Mouse (Mus musculus) cortical plate, adult 2 months (tissue): ENCODE results near the gene Noct. TPM values are rescaled to one million over a fixed set of nuclear protein-coding genes. Genes with fewer than 3 reads are reported as not detected.

Experiments used
- H3K27ac ChIP-seq: fragments of 200-500 bp; 2 replicates; pipeline ENCODE4 v1.5.1; 2012; ENCODE audit warnings: low read length, control low read depth, inconsistent platforms; ENCODE audit not compliant: insufficient read depth
- H3K4me1 ChIP-seq: fragments of 200-500 bp; 2 replicates; pipeline ENCODE4 v1.6.1; 2011; ENCODE audit warnings: low read length; ENCODE audit not compliant: control insufficient read depth, insufficient read depth
- H3K4me3 ChIP-seq: fragments of 200-500 bp; 2 replicates; pipeline ENCODE4 v1.5.1; 2011; ENCODE audit warnings: mild to moderate bottlenecking, low read length, control low read depth; ENCODE audit not compliant: insufficient read depth
- CTCF ChIP-seq: fragments of 200-500 bp; IDR thresholded peaks from 2 replicates; pipeline ENCODE4 v1.5.1; 2011; ENCODE audit warnings: mild to moderate bottlenecking, control low read depth, low read length; ENCODE audit not compliant: insufficient read depth; ENCODE audit errors: extremely low read depth
- POLR2A ChIP-seq: fragments of 200-500 bp; IDR thresholded peaks from 2 replicates; pipeline ENCODE4 v1.6.1; 2011; ENCODE audit warnings: mild to moderate bottlenecking, low read length, control low read depth; ENCODE audit not compliant: insufficient read depth; ENCODE audit errors: extremely low read depth
- polyA plus RNA-seq: library from polyadenylated mRNA; depleted of rRNA; stranded (reverse); fragments of >200 nt; gene quantifications from 2 replicates; pipeline ENCODE4 v1.2.3, GENCODE M21; 2012

The Noct gene
- polyA plus RNA-seq, 1 experiment: 31.8 TPM

GRCm38 (mm10) chr3:51195321-51195720 is 28.9 kb upstream of the Noct start:
- H3K27ac ChIP-seq: no peak overlapping the region
- H3K4me3 ChIP-seq: no peak overlapping the region
- peaks cover 6% of the 10 kb centered on the region; the same call in 1 of the 2 replicates for H3K4me1 ChIP-seq
- TF ChIP-seq POLR2A: no peak
- TF ChIP-seq CTCF: no peak

GRCm38 (mm10) chr3:51195736-51196135 is 28.5 kb upstream of the Noct start:
- TF ChIP-seq POLR2A (no peak), CTCF (no peak)
- Histone ChIP-seq H3K4me1 (peaks cover 6% of the 10 kb centered on the region; the same call in 1 of the 2 replicates), H3K27ac (0 out of 2 replicates have a peak overlapping the region, but pooled peaks have one; percentile 12), H3K4me3 (no peak overlapping the region)

GRCm38 (mm10) chr3:51196724-51197111 is 27.5 kb upstream of the Noct start:
- H3K27ac ChIP-seq: 0 out of 2 replicates have a peak overlapping the region, but pooled peaks have one; percentile 62
- TF ChIP-seq POLR2A (no peak), CTCF (no peak)
- H3K4me3 ChIP-seq: no peak overlapping the region
- peaks cover 6% of the 10 kb centered on the region; the same call in 1 of the 2 replicates for H3K4me1 ChIP-seq

- peaks cover 6% of the 10 kb centered on the region; the same call in 1 of the 2 replicates for H3K4me1 ChIP-seq
- TF ChIP-seq POLR2A (no peak), CTCF (no peak)
- H3K4me3 ChIP-seq: no peak overlapping the region
- peak overlapping the region; percentile 51; the same call in 1 of the 2 replicates for H3K27ac ChIP-seq
These were observed 27.0 kb upstream of the Noct start for GRCm38 (mm10) chr3:51197112-51197731.

- no peak for TF ChIP-seq CTCF
- no peak for TF ChIP-seq POLR2A
- Histone ChIP-seq H3K27ac (no peak overlapping the region), H3K4me3 (no peak overlapping the region), H3K4me1 (peaks cover 6% of the 10 kb centered on the region; the same call in 1 of the 2 replicates)
These were observed 26.0 kb upstream of the Noct start for GRCm38 (mm10) chr3:51198291-51198690.

- TF ChIP-seq CTCF (no peak), POLR2A (no peak)
- H3K4me3 ChIP-seq: no peak overlapping the region
- H3K4me1 ChIP-seq: peaks cover 6% of the 10 kb centered on the region; the same call in 1 of the 2 replicates
- no peak overlapping the region for H3K27ac ChIP-seq
These were observed 25.1 kb upstream of the Noct start for GRCm38 (mm10) chr3:51199130-51199529.

GRCm38 (mm10) chr3:51200311-51200710 is 23.9 kb upstream of the Noct start:
- no peak overlapping the region for H3K4me3 ChIP-seq

GRCm38 (mm10) chr3:51200894-51201293 is 23.4 kb upstream of the Noct start:
- TF ChIP-seq POLR2A (no peak), CTCF (no peak)
- H3K27ac ChIP-seq: no peak overlapping the region

More at GRCm38 (mm10) chr3:51200311-51200710, 23.9 kb upstream of the Noct start:
- TF ChIP-seq POLR2A (no peak), CTCF (no peak)
- Histone ChIP-seq H3K27ac (no peak overlapping the region), H3K4me1 (peaks cover 4% of the 10 kb centered on the region; the same call in 1 of the 2 replicates)

GRCm38 (mm10) chr3:51201986-51202385 is 22.3 kb upstream of the Noct start:
- TF ChIP-seq CTCF: no peak
- no peak for TF ChIP-seq POLR2A
- no peak overlapping the region for H3K4me3 ChIP-seq
- no peak overlapping the region for H3K27ac ChIP-seq
- no peaks in the 10 kb centered on the region for H3K4me1 ChIP-seq

More at GRCm38 (mm10) chr3:51200894-51201293, 23.4 kb upstream of the Noct start:
- peaks cover 3% of the 10 kb centered on the region; the same call in 1 of the 2 replicates for H3K4me1 ChIP-seq
- H3K4me3 ChIP-seq: no peak overlapping the region

GRCm38 (mm10) chr3:51202491-51202987 is 21.7 kb upstream of the Noct start:
- H3K4me3 ChIP-seq: no peak overlapping the region
- no peak overlapping the region for H3K27ac ChIP-seq

More at GRCm38 (mm10) chr3:51202491-51202987, 21.7 kb upstream of the Noct start:
- no peaks in the 10 kb centered on the region for H3K4me1 ChIP-seq
- no peak for TF ChIP-seq POLR2A
